Mouse (Mus musculus): ENCODE data around the gene Clec10a. TPM values are rescaled to one million over a fixed set of nuclear protein-coding genes. Genes with fewer than 3 reads are reported as not detected.

The Clec10a gene
- total and polyA plus RNA-seq, 3 experiments: 8.4 to 10.8 TPM; not detected in 1

DNA sequence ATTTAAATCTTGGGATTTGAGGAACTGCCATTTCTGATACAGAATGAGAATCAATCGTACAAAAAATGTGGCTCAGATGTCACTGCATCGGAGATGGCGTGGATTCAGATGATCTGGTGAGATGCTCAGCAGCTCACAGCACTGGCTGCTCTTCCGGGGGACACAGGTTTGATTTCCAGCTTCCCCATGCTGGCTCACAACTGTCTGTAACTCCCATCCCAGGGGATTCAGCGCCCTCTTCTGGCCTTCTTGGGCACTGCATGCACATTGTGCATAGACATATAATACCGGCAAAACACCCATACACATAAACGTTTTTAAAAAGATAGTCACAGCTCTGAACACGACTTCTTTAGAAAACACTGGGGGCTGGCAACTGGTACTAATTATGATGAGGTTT is 21.6 kb downstream of the Clec10a start:
- no peaks in the 10 kb centered on the region for H3K79me2 ChIP-seq (ENCODE audit: control insufficient read depth, insufficient read depth, low read length, poor library complexity)
- no peak overlapping the region for H3K9ac ChIP-seq (ENCODE audit: control insufficient read depth, low read depth, low read length, poor library complexity, severe bottlenecking)
- H3K27ac ChIP-seq (ENCODE audit: control insufficient read depth, low read depth, low read length): no peak overlapping the region
- H3K4me3 ChIP-seq (ENCODE audit: control insufficient read depth in 1 of 2, insufficient read depth in 1 of 2, low read depth in 2 of 2, low read length in 2 of 2): no peak overlapping the region
- H3K36me3 ChIP-seq (ENCODE audit: control insufficient read depth in 1 of 2, insufficient read depth in 2 of 2, low read length in 2 of 2): no peaks in the 10 kb centered on the region
- peak; percentile 65 for DNase-seq (ENCODE audit: low read depth, low spot score)
- H3K27me3 ChIP-seq (ENCODE audit: control insufficient read depth in 1 of 2, insufficient read depth in 2 of 2, low read length in 2 of 2): no peaks in the 10 kb centered on the region
- H3K9me3 ChIP-seq (replicated peaks; ENCODE audit: insufficient read depth, low read length): no peaks in the 10 kb centered on the region
- TF ChIP-seq ZNF384 (IDR thresholded peaks at IDR 0.05; ENCODE audit: low read depth, low read length): no peak
- peak; percentile 62 for TF ChIP-seq RAD21 (IDR thresholded peaks at IDR 0.05; ENCODE audit: low read depth, low read length)
- no peak for TF ChIP-seq CHD2 (IDR thresholded peaks at IDR 0.05; ENCODE audit: low read length)
- TF ChIP-seq EP300 (IDR thresholded peaks at IDR 0.05; ENCODE audit: low read depth in 1 of 2, low read length in 2 of 2): no peak
- TF ChIP-seq ZC3H11A (IDR thresholded peaks at IDR 0.05; ENCODE audit: low read depth, low read length): peak; percentile 55
- no peak for TF ChIP-seq POLR2A (IDR thresholded peaks at IDR 0.05; ENCODE audit: control insufficient read depth in 1 of 2, insufficient read depth in 1 of 2, low read depth in 1 of 2, low read length in 2 of 2, poor library complexity in 1 of 2)
- TF ChIP-seq CTCF (IDR thresholded peaks at IDR 0.05 in 2 of 3, conservative IDR thresholded peaks at IDR 0.05 in 1 of 3; ENCODE audit: control insufficient read depth in 1 of 3, insufficient read depth in 1 of 3, low read depth in 2 of 3, low read length in 3 of 3, poor library complexity in 1 of 3, severe bottlenecking in 1 of 3): peak; percentile 76 to 85 (median 80)
- no peak for TF ChIP-seq ELF1 (IDR thresholded peaks at IDR 0.05; ENCODE audit: low read depth, low read length)
- TF ChIP-seq MYB (IDR thresholded peaks at IDR 0.05; ENCODE audit: low read depth, low read length): no peak
- TF ChIP-seq TCF12 (IDR thresholded peaks at IDR 0.05; ENCODE audit: low read depth, low read length): no peak
- peak; percentile 72 for TF ChIP-seq SMC3 (IDR thresholded peaks at IDR 0.05; ENCODE audit: low read depth, low read length)
- no peaks in the 10 kb centered on the region for H3K4me1 ChIP-seq (ENCODE audit: control insufficient read depth in 1 of 2, insufficient read depth in 2 of 2, low read length in 2 of 2)

DNA sequence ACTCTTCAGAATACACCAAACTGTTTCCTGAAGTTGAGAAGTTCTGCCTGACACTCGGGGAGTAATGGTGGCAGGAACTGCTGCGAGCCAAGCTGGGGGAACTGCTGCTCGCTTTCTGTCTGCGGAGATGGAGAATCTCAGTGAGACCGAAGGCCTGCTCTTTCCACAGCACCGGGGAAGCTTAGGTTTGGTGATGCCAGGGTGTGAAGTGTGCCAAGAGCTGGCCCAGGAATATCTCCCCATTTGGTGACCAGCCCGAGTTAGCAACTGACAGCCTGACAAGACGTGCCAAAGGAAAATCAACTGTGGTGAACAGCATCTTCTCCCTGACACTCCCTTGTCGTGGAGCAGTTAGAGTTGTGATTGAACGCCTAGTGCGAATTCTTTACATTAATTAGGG is 22.3 kb downstream of the Clec10a start:
- H3K27ac ChIP-seq (ENCODE audit: control insufficient read depth, low read depth, low read length): no peak overlapping the region
- no peaks in the 10 kb centered on the region for H3K4me1 ChIP-seq (ENCODE audit: control insufficient read depth in 1 of 2, insufficient read depth in 2 of 2, low read length in 2 of 2)
- H3K79me2 ChIP-seq (ENCODE audit: control insufficient read depth, insufficient read depth, low read length, poor library complexity): no peaks in the 10 kb centered on the region
- no peaks in the 10 kb centered on the region for H3K9me3 ChIP-seq (replicated peaks; ENCODE audit: insufficient read depth, low read length)
- no peaks in the 10 kb centered on the region for H3K27me3 ChIP-seq (ENCODE audit: control insufficient read depth in 1 of 2, insufficient read depth in 2 of 2, low read length in 2 of 2)
- H3K9ac ChIP-seq (ENCODE audit: control insufficient read depth, low read depth, low read length, poor library complexity, severe bottlenecking): no peak overlapping the region
- H3K4me3 ChIP-seq (ENCODE audit: control insufficient read depth in 1 of 2, insufficient read depth in 1 of 2, low read depth in 2 of 2, low read length in 2 of 2): no peak overlapping the region
- H3K36me3 ChIP-seq (ENCODE audit: control insufficient read depth in 1 of 2, insufficient read depth in 2 of 2, low read length in 2 of 2): no peaks in the 10 kb centered on the region
- TF ChIP-seq JUND (IDR thresholded peaks at IDR 0.05; ENCODE audit: low read depth, low read length) (no peak), POLR2AphosphoS5 (IDR thresholded peaks at IDR 0.05; ENCODE audit: borderline replicate concordance, low read depth, low read length) (no peak), GABPA (IDR thresholded peaks at IDR 0.05; ENCODE audit: low read depth, low read length) (no peak), EP300 (IDR thresholded peaks at IDR 0.05; ENCODE audit: low read depth in 1 of 2, low read length in 2 of 2) (no peak), CTCF (IDR thresholded peaks at IDR 0.05 in 2 of 3, conservative IDR thresholded peaks at IDR 0.05 in 1 of 3; ENCODE audit: control insufficient read depth in 1 of 3, insufficient read depth in 1 of 3, low read depth in 2 of 3, low read length in 3 of 3, poor library complexity in 1 of 3, severe bottlenecking in 1 of 3) (no peak)
- DNase-seq (ENCODE audit: low read depth, low spot score): no peak

- no peaks in the 10 kb centered on the region for H3K4me1 ChIP-seq (ENCODE audit: control insufficient read depth in 1 of 2, insufficient read depth in 2 of 2, low read length in 2 of 2)
- no peak overlapping the region for H3K27ac ChIP-seq (ENCODE audit: control insufficient read depth, low read depth, low read length)
- H3K79me2 ChIP-seq (ENCODE audit: control insufficient read depth, insufficient read depth, low read length, poor library complexity): no peaks in the 10 kb centered on the region
- DNase-seq (ENCODE audit: low read depth, low spot score): no peak
- no peaks in the 10 kb centered on the region for H3K36me3 ChIP-seq (ENCODE audit: control insufficient read depth in 1 of 2, insufficient read depth in 2 of 2, low read length in 2 of 2)
- no peaks in the 10 kb centered on the region for H3K9me3 ChIP-seq (replicated peaks; ENCODE audit: insufficient read depth, low read length)
- TF ChIP-seq CHD1 (IDR thresholded peaks at IDR 0.05; ENCODE audit: low read depth, low read length) (no peak), KAT2A (conservative IDR thresholded peaks at IDR 0.05; ENCODE audit: low read depth, low read length) (no peak), HCFC1 (IDR thresholded peaks at IDR 0.05; ENCODE audit: low read depth, low read length) (no peak), USF2 (IDR thresholded peaks at IDR 0.05; ENCODE audit: borderline replicate concordance in 1 of 2, insufficient read depth in 1 of 2, low read depth in 1 of 2, low read length in 2 of 2) (no peak), RCOR1 (IDR thresholded peaks at IDR 0.05; ENCODE audit: low read depth, low read length) (no peak), GABPA (IDR thresholded peaks at IDR 0.05; ENCODE audit: low read depth, low read length) (no peak), NRF1 (IDR thresholded peaks at IDR 0.05; ENCODE audit: insufficient read depth, low read depth, low read length, poor library complexity, severe bottlenecking) (no peak), UBTF (IDR thresholded peaks at IDR 0.05; ENCODE audit: borderline replicate concordance, insufficient read depth, low read depth, low read length) (no peak)
- H3K9ac ChIP-seq (ENCODE audit: control insufficient read depth, low read depth, low read length, poor library complexity, severe bottlenecking): no peak overlapping the region
- H3K4me3 ChIP-seq (ENCODE audit: control insufficient read depth in 1 of 2, insufficient read depth in 1 of 2, low read depth in 2 of 2, low read length in 2 of 2): no peak overlapping the region
- H3K27me3 ChIP-seq (ENCODE audit: control insufficient read depth in 1 of 2, insufficient read depth in 2 of 2, low read length in 2 of 2): no peaks in the 10 kb centered on the region
Measured at GRCm38 (mm10) chr11:70178756-70179155, 22.8 kb downstream of the Clec10a start.

Measured in MEL (cell line).